Mouse (Mus musculus) CD4-positive, CD25-positive, alpha-beta regulatory T cell, adult 4 months (primary cell): ENCODE results near the gene Dmpk. TPM values are rescaled to one million over a fixed set of nuclear protein-coding genes. Genes with fewer than 3 reads are reported as not detected.

Source experiments
- ATAC-seq: one replicate; pipeline ENCODE4 v1.8.0; 2017
- polyA plus RNA-seq, 2 experiments: library from polyadenylated mRNA; unstranded; fragments of 100-300 nt; shearing (Covaris generic); gene quantifications; one replicate each; pipeline ENCODE4 v1.2.1; 2017

Gene Dmpk
- polyA plus RNA-seq, 2 experiments from 2014 or later = 0.44 TPM; not detected in 1

DNA sequence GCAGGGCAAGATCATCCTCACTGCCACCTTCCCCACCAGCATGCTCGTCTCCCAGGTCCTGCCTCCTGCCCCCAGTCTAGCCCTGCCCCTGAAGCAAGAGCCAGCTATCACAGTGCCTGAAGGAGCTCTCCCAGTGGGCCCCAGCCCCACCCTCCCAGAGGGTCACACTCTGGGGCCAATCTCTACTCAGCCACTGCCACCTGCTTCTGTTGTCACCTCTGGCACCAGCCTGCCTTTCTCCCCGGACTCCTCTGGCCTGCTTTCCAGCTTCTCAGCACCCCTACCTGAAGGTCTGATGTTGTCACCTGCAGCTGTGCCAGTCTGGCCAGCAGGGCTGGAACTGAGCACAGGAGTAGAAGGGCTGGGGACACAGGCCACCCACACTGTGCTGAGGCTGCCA lies 13.6 kb downstream of the Dmpk start:
- ATAC-seq = no peak

DNA sequence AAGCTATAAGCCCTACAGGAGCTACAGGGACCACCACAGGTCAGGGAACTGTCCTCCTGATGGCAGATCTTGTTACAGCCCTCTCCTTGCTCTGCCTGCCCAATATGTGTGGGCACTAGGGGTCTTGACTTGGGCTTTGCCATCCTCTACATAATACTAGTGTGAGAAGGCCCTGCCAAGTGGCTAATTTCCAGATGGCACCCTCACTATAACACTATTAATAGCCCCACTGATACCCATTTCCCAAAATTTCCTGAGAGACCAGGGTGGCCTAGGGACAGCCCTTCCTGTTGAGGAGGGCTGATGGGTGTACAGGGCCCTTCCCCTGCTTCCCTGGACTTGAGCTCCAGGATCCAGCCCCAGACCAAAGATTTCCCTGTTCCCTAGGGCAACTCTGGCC lies 14.2 kb downstream of the Dmpk start:
- ATAC-seq = no peak

DNA sequence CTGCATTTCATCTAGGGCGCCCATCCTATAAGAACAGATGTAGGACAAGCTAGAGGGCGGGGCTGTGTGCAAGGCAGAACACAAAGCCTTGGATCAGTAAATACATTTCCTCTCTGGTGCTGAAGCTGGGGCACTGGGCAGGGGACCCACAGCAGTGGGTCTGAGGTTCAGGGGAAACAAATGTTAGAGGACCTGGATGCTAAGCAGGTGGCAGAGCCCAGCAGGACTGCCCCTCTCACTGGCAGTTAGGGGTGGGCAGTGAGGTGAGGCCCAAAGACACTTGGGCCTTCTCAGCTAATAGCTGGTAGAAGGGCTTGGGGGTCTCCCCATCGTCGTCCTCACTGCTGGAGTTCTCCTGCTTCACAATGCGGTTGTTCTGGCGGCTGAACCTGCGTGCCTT lies 15.2 kb downstream of the Dmpk start:
- no peak for ATAC-seq

DNA sequence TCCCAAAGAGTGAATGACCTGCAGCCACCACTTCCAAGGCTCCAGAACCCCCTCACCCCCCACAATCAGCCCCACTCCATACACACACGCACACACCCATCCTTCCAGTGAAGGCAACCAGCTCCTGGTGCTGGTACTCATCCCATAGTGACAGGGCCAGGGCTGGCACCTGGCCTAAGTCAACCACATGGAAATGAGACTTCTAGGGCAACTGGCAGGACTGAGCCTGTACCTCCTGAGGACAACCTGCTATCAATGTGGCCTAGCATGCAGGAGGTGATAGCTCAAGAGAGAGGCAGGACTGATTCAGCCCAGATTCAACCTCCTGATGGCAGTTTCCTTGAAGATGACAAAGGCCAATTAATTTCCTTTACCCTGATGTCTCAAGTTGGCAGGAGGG lies 16.6 kb downstream of the Dmpk start:
- no peak for ATAC-seq

DNA sequence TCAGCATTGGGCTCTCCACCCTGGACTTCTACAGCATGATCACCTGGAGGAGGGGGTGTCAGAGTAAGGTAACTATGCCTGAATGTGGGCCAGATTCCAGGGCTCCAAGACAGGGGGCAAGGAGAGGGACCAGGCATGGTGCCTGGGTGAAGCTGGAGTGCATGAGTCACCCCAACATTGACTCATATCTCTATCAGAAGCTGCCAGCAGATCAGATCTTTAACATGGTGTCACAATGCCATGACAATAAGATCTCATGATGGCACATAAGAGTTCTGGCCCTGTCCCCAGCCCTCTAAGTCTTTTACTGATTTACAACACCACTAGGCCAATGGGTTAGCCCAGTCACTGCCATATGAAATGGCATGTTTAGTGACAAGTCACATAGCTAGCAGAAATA lies 20.1 kb downstream of the Dmpk start:
- ATAC-seq = no peak

DNA sequence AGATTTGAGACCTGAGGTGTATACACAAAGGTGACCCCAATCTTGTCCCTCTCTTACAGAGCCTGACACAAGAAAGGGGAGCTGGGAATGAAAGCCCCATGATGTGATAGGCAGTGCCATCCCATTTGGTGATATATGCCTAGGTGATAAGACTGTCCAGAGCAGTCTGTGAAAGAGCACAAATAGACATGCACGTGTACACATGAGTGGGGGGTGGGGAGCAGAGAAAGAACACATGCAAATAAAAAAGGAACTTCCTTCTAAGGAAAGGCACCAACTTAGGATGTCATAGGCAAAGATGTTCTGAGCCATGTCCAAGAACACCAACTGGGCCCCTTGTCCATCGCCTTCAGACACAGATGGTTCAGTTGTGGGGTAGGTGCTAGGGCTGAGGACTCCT lies 20.8 kb downstream of the Dmpk start:
- ATAC-seq = no peak

DNA sequence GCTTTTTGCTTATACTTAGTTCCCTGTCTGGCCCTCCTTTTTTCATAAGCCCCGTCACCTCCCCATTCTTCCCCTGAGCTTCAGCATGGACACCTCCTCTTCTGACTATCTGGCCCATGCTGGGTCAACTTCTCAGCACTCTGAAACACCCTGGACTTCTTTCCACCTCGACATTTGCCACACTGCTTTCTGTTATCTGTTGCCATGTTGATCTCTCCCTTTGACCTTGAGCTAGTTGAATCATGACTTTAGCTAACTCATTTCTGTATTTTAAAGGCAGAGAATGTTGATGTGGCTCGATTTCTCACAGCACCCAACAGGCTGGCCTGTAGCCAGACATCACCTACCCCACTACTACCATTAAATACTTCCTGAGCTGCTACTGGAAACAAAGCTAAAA lies 23.8 kb downstream of the Dmpk start:
- ATAC-seq = no peak

DNA sequence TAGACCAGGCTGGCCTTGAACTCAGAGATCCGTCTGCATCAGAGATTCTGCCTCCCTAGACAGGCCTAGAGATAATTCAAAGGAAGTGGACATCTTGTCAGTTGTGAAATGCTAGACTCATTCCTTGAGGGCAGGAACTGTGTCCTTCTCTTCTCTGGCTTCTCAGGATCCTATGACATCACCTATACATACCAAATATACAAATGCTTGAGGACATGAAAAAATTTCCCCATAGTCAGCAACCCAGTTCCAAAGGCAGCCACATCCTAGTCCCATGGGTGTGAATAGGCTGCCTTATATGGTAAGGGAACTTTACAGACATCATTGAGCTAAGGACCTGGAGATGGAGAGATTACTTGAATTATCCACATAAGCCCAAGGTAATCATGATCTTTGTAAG lies 25.9 kb downstream of the Dmpk start:
- no peak for ATAC-seq

DNA sequence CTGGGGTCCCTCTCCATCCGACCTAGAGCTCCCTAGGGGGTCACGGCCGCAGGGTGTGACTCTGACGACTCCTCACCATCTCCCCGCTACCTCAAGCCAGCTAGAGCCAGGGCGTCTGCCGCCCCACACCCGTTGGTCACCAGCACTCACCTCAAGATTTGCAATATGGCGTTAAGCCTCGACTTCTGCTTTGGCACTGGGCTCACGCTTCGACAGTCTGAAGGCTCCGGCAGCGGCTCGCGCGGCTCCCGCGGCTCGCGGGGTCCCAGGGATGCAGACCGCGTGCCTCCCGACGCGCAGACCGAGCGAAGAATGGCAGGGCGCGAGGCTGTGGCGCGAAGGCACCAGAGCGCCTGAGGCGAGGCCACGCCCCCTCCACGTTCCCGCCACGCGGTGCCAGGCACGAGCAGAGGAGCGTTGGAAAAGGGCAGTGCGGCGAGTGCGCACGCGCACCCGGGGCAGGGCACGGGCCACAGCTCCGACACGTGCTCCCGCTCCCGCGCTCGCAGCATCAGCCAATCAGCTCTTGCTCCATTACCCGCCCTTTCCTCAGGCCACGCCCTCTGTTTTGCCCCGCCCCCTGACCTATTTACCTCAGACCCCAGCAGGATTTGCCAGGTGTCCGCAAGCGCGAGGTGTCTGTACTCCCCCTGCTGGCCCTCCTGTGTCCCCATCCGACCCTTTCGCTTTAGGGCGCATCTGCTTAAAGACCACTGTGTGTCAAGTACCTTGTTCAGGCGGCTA lies 34.6 kb downstream of the Dmpk start, which contains the start of gene Gm4969:
Gm4969 (minus strand) TSS at position 341 of the 744 bp plus-strand sequence.
- no peak for ATAC-seq

DNA sequence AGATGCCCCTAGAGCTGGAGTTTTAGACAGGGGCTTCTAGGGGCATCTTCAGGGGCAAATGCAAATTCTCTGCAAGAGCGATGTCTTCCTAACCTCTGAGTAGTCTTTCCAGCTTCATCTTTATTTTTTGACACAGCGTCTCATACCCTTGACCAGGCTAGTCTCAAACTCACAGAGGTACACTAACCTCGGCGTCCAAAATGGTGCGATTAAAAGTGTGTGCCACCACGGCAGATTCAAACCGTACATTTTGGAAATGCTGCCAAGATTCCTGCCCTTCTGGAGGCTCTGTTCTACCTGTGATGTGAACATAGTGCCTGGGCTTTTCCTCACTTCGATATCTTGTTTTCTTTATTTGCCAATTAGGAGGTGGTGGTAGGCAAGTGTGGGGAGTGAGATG lies 35.4 kb downstream of the Dmpk start:
- ATAC-seq = no peak

DNA sequence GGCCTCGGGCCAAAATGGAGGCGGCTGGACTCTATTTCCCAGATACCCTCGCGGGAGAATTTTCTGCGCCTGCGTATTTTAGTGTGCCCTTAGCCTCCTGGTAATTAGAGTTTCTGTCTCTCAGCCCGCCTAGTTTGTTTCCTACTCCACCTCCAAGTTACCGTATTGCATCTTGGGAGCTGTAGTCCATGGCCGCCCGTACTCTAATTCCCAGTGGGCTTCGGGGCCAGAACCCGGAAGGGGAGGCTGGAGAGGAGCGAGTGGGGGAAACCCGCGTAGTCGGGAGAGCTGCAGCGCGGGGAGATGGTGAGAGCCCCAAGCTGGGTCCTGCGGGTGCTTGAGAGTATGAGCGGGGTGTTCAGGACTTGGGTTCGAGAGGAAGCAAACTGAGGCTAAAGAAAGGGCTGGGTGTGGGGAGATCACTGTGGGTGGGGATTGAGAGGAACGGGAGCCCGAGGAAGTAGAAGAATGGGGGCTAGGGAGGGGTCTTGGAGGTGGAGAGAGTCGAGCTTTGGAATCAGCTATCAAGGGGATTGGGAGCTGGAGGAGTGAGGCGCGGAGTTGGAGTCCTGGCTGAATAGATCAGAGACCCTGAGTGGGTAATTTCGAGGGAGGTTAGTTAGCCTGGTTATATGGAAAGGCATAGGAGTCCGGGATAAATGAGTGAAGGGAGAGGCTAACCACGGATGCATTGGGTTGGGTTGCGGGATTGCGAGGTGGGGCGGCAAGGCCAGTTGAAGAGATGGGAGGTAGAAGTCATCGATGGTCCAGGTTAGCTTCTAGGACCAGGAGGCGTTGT lies 36.2 kb downstream of the Dmpk start, which contains the start of gene Fbxo46:
Fbxo46 (plus strand) TSS at position 229 of the 799 bp plus-strand sequence.
- ATAC-seq = peak; percentile 100

DNA sequence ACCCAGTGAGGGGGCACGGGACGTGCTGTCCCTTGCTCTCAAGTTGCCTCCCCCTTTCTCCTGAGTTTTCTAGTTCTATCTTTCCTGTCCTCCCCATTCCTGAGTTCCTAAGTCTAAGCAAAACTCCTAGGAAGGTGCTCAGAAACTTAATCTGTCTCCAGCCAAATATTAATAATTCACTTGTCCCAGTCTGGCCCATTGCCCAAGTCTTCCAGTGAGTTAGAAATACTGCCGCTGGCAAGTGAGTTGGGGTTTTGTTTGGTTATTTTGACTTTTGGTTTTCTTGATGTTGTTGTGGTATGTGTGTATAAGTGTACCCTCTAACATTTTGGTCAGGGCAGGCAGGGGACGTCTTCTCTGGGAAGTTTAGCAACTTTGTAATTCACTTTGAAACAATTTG lies 38.0 kb downstream of the Dmpk start:
- no peak for ATAC-seq

DNA sequence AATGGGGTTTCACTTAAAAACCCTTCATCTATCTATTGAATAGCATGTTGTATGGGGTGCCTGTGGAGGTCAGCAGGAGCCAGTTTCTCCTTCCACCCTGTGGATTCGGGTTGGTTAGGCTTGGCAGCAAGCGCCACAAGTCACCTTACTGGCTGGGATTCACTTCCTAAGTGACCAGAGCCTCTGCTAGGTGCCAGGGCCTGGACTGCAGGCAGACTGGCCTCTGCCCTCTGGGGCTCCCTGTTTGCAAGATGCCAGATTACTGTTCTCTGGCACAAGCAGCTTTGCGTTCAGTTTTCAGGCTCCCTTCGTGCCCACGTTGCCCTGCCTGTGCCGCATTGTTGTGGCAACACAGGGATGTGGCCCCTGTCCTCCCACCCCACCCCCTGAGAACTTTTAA lies 41.1 kb downstream of the Dmpk start:
- ATAC-seq = no peak

DNA sequence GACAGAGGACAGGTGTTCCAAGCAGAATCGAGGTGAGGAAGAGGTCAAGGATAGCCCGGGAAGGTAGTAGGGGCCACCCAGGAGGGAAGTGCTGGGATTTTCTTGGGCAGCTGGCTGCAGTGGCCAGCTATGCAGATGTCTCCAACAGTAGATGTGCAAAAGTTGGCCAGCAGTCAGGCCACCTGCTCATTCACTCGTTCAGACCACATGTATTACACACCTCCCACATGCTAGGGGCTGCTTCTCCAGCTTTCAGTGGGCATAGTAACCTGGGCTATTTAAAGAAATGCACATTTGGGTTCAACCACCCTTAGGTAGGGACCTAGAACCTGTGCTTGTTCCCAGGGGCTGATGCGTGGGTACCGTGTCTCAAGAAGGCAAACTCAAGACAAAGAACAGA lies 44.1 kb downstream of the Dmpk start:
- ATAC-seq = no peak

DNA sequence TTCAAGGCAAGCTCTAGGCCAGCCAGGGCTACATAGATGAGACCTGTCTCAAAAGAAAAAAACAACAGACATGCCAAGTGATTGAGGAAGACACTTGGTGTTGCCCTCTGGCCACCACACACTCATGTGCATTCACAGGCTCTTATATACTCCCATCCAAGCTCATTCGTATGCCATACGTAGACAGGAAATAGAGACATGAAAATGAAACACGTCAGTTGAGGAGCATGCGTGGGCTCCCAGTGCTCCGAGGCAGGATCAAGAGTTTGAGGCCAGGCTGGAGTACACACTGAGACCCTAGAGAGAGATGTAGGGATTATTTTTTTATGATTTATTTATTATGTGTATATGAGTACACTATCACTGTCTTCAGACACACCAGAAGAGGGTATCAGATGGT lies 45.7 kb downstream of the Dmpk start:
- peak; percentile 34 for ATAC-seq

DNA sequence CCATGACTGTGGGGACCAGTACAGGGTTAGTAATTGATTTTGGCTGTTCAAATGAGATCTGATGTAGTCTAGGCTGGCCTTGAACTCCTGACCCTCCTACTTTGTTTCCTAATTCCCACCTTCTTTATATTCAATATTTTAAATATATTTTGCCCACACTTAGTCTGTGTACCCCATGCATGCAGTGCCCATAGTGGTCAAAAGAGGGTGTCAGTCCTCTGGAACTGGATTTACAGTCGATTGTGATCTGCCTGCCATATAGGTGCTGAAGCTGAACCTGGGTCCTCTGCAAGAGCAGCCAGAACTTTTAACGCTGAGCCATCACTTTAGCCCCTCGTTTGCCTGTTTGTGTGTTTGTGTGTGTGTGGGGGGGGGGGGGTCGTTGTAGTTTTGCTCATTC lies 47.0 kb downstream of the Dmpk start:
- ATAC-seq = no peak

DNA sequence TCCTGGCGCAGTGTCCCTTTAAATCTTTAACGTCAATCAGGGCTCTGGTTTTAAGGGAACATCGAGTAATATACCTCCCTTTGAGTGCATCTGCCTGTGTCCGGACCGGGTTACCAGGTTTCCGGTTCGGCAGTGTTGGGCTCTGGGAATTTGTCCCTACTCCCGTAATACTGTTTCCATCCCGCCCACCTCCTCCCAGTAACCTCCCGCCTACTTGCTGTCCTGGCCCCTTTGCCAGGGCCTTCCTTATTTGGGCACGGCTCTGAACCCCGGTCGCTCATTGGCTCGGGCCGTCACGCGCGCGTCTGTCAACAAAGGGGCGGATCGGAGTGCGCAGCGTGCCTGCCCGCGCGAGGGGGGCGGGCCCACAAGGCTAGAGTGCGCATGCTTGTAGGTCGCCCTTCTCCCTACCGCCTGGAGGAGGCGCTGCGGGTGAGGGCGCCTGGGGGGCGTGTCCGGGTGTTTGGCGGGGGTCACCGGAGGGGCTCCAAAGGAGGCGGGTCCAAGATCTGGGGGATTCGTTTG lies 47.7 kb downstream of the Dmpk start:
- ATAC-seq = peak; percentile 94

DNA sequence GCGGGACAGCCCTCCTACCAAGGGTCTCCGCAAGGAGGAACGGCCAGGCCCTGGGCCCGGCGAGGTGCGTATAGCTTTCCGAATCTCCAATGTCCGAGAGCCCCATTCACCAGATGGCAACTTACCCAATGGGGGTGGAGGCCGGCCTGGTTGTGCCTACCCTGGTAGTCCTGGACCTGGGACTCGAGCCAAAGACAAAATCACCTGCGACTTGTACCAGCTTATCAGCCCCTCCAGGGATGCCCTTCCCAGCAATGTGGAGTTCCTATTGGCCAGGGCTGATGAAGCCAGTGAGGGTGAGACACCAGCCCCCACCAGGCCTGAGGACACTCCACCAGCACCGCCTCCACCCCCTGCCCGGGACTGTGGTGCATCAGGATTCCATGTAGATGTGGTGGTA lies 52.5 kb downstream of the Dmpk start:
- no peak for ATAC-seq

DNA sequence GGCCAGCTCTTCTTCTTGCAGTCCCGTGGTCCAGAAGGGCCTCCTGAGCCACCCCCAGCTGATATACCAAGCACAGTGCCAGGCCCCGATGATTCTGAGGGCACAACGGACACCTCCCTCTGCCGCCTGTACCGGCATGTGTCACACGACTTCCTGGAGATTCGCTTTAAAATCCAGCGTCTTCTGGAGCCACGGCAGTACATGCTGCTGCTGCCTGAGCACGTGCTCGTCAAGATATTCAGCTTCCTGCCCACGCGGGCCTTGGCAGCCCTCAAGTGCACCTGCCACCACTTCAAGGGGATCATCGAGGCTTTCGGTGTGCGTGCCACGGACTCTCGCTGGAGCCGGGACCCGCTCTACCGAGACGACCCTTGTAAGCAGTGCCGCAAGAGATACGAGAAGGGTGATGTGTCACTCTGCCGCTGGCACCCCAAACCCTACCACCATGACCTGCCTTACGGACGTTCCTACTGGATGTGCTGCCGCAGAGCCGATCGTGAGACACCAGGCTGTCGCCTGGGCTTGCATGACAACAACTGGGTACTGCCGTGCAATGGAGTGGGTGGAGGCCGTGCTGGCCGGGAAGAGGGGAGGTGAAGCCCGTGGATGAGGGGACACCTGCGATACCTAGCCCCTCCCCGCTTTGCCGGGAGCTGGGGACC lies 53.2 kb downstream of the Dmpk start:
- no peak for ATAC-seq

DNA sequence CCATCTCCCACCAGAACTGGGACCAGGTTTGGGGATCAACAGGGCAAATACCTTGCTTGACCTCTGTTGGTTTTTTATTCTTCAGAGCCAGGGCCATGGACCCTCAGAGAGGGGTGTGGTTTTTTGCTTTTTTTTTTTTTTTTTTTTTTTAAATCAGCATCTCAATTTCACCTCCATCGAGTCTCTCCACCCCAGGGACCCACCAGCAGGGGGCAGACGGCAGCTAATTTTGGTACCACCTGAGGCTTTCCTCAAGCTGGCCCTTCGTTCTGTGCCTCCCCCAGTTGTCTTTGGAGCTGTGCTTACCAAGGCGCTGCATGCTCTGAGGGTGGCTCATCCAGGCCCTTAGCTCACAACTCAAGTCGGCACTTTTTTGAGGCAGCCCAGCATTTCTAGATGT lies 53.7 kb downstream of the Dmpk start:
- ATAC-seq = no peak
